Mouse (Mus musculus): ENCODE results near the gene Bpifb3. TPM values are rescaled to one million over a fixed set of nuclear protein-coding genes. Genes with fewer than 3 reads are reported as not detected.

The Bpifb3 gene
- polyA plus RNA-seq (2012; rRNA removed), result not detected in 2 replicates

GRCm38 (mm10) chr2:153917930-153918329, at the start of gene Bpifb3:
Bpifb3 (plus strand) TSS chr2:153918230.

GRCm38 (mm10) chr2:153870984-153871383, 47.0 kb upstream of the Bpifb3 start, which contains the start of gene Sun5:
Sun5 (minus strand) TSS chr2:153871084.

GRCm38 (mm10) chr2:153874745-153875144, 43.3 kb upstream of the Bpifb3 start, which contains the start of gene Bpifb2:
Bpifb2 (plus strand) TSS chr2:153875045.

GRCm38 (mm10) chr2:153900088-153900487, 17.9 kb upstream of the Bpifb3 start, which contains the start of gene Bpifb6:
Bpifb6 (plus strand) TSS chr2:153900388.

GRCm38 (mm10) chr2:153937843-153938242, 19.8 kb downstream of the Bpifb3 start, which contains the start of gene Bpifb4:
Bpifb4 (plus strand) TSS chr2:153938212.

GRCm38 (mm10) chr2:153974582-153974981, 56.6 kb downstream of the Bpifb3 start, which contains the start of gene Bpifa6:
Bpifa6 (plus strand) TSS chr2:153974945.

Other genes with a start within 250 kb of the Bpifb3 start
- not detected in 2 replicates for gene Dnmt3c, start 221.6 kb upstream of the Bpifb3 start, polyA plus RNA-seq (2012; rRNA removed)
- gene Mapre1, start 177.0 kb upstream of the Bpifb3 start, polyA plus RNA-seq (2012; rRNA removed), result 1.7 and 2.0 TPM in 2 replicates
- gene Efcab8, start 138.3 kb upstream of the Bpifb3 start, polyA plus RNA-seq (2012; rRNA removed), result 0.04 and 0.22 TPM in 2 replicates
- gene Sun5, start 47.1 kb upstream of the Bpifb3 start, polyA plus RNA-seq (2012; rRNA removed), result not detected in 2 replicates
- not detected in 2 replicates for gene Bpifb2, start 43.2 kb upstream of the Bpifb3 start, polyA plus RNA-seq (2012; rRNA removed)
- not detected in 2 replicates for gene Bpifb6, start 17.8 kb upstream of the Bpifb3 start, polyA plus RNA-seq (2012; rRNA removed)
- 0.28 TPM in 1 of 2 replicates, not detected in the other for gene Bpifb4, start 20.0 kb downstream of the Bpifb3 start, polyA plus RNA-seq (2012; rRNA removed)
- not detected in 2 replicates for gene Bpifa6, start 56.7 kb downstream of the Bpifb3 start, polyA plus RNA-seq (2012; rRNA removed)
- not detected in 2 replicates for gene Bpifa2, start 90.0 kb downstream of the Bpifb3 start, polyA plus RNA-seq (2012; rRNA removed)
- not detected in 2 replicates for gene Bpifa3, start 212.1 kb downstream of the Bpifb3 start, polyA plus RNA-seq (2012; rRNA removed)
- gene Bpifa1, start 224.7 kb downstream of the Bpifb3 start, polyA plus RNA-seq (2012; rRNA removed), result not detected in 2 replicates
- gene Bpifa5, start 244.4 kb downstream of the Bpifb3 start, polyA plus RNA-seq (2012; rRNA removed), result 1.4 and 1.7 TPM in 2 replicates